In the genomic region with DNA sequence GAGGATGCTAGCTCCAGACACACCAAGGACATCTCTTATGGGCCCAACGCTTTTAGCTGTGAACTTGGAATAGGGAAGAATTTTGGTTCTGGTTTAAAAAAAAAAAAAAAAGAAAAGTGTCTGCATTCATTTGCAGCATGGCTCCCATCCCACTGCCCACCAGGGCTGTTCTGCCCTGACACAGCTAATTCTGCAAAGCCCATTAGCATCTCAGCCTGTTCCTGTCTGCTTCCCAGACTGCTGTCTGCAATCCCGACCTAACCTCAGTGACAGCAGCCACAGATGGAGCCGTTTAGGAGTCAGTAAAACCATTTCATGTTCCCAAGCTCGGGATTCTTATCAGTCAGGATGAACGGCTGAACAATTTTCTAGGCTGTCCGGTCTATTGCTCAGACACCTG, we compare ENCODE assay signal across 21 mouse cellular contexts.
DNase-seq lines count a peak whose midpoint lies in the region; ATAC-seq and TF ChIP-seq lines count a peak whose summit lies in the region.
"Had no signal": no experiment of that assay in that cellular context is flagged by ENCODE, and none has a peak within 500 bp of the region (broad histone marks: within the 10 kb centered on the region; RNA-seq: fewer than 3 reads in every experiment).

No protein-coding gene starts in this region.

- H3K4me1 ChIP-seq in forebrain, postnatal 0 days (ENCODE audit: insufficient read depth), result no peaks in the 10 kb centered on the region
- H3K4me1 ChIP-seq in forebrain, embryonic 11.5 days (replicated peaks; ENCODE audit: control insufficient read depth, insufficient read depth, low read length), result no peaks in the 10 kb centered on the region
- no peaks in the 10 kb centered on the region for H3K4me1 ChIP-seq in midbrain, postnatal 0 days (ENCODE audit: insufficient read depth, low read length)
- H3K4me1 ChIP-seq in midbrain, embryonic 13.5 days (replicated peaks), result no peaks in the 10 kb centered on the region
- H3K4me1 ChIP-seq: embryonic facial prominence, embryonic 15.5 days; forebrain, embryonic 12.5 days; heart, embryonic 15.5 days; hindbrain, embryonic 13.5 days had no signal

- no peak overlapping the region for H3K4me2 ChIP-seq in forebrain, postnatal 0 days (ENCODE audit: low read depth)
- no peak overlapping the region for H3K4me2 ChIP-seq in forebrain, embryonic 11.5 days (ENCODE audit: low read depth, low read length, severe bottlenecking)
- no peak overlapping the region for H3K4me2 ChIP-seq in midbrain, postnatal 0 days (ENCODE audit: low read depth, low read length, poor library complexity, severe bottlenecking)
- H3K4me2 ChIP-seq in midbrain, embryonic 13.5 days (replicated peaks), result no peak overlapping the region
- H3K4me2 ChIP-seq: embryonic facial prominence, embryonic 15.5 days; forebrain, embryonic 12.5 days; heart, embryonic 11.5 days; heart, embryonic 15.5 days; hindbrain, embryonic 13.5 days had no signal

- no peak for TF ChIP-seq CTCF in forebrain, postnatal 0 days (IDR thresholded peaks at IDR 0.05; ENCODE audit: low read depth)
- TF ChIP-seq CTCF in midbrain, postnatal 0 days (IDR thresholded peaks at IDR 0.05), result no peak
- no peak for TF ChIP-seq CTCF in brain, embryonic 14.5 days (IDR thresholded peaks at IDR 0.05; ENCODE audit: borderline replicate concordance, extremely low read depth, insufficient read depth, insufficient read length)

- H3K4me3 ChIP-seq in forebrain, postnatal 0 days (ENCODE audit: low read depth, low read length), result no peak overlapping the region
- H3K4me3 ChIP-seq in forebrain, embryonic 11.5 days (ENCODE audit: low read depth, low read length), result no peak overlapping the region
- no peak overlapping the region for H3K4me3 ChIP-seq in midbrain, postnatal 0 days (ENCODE audit: low read depth, low read length)
- H3K4me3 ChIP-seq in midbrain, embryonic 13.5 days (replicated peaks), result no peak overlapping the region
- H3K4me3 ChIP-seq: embryonic facial prominence, embryonic 15.5 days; erythroblast, embryonic 14.5 days; forebrain, embryonic 12.5 days; heart, embryonic 15.5 days; hindbrain, embryonic 13.5 days had no signal

- 57% methylated on average over 6 of the region's 6 CpGs for WGBS in forebrain, postnatal 0 days
- WGBS in forebrain, embryonic 11.5 days, result 85% methylated on average over 6 of the region's 6 CpGs
- WGBS in midbrain, postnatal 0 days, result 67% methylated on average over 6 of the region's 6 CpGs
- WGBS in midbrain, embryonic 13.5 days, result 77% methylated on average over 6 of the region's 6 CpGs

- no peak overlapping the region for H3K9ac ChIP-seq in forebrain, postnatal 0 days
- no peak overlapping the region for H3K9ac ChIP-seq in forebrain, embryonic 11.5 days (ENCODE audit: low read length)
- H3K9ac ChIP-seq in midbrain, postnatal 0 days (replicated peaks; ENCODE audit: low read length, poor library complexity, severe bottlenecking), result no peak overlapping the region
- no peak overlapping the region for H3K9ac ChIP-seq in midbrain, embryonic 13.5 days (replicated peaks)
- H3K9ac ChIP-seq: embryonic facial prominence, embryonic 15.5 days; forebrain, embryonic 12.5 days; heart, embryonic 15.5 days; hindbrain, embryonic 13.5 days had no signal

- no peak for TF ChIP-seq POLR2A in brain, embryonic 14.5 days (IDR thresholded peaks at IDR 0.05; ENCODE audit: borderline replicate concordance, extremely low read depth, insufficient read depth, insufficient read length, poor library complexity, severe bottlenecking)

- DNase-seq in forebrain, postnatal 0 days, result peak; percentile 35
- DNase-seq in forebrain, embryonic 11.5 days (ENCODE audit: low spot score), result no peak
- DNase-seq in midbrain, postnatal 0 days (ENCODE audit: low spot score), result peak; percentile 15
- peak; percentile 49 for DNase-seq in brain, adult 2 months (ENCODE audit: low read depth, low spot score)
- DNase-seq in brain, embryonic 14.5 days (ENCODE audit: low read depth), result peak; percentile 24
- DNase-seq: adrenal gland, adult 2 months; adrenal gland, postnatal 25 days; cerebellum, adult 11 months; cerebellum, adult 9-11 months; embryo, embryonic 11 days; gastrocnemius, postnatal 10 days; heart, adult 18-20 months; heart, postnatal 14 days had no signal

- ATAC-seq in forebrain, postnatal 0 days, result peak; percentile 74
- ATAC-seq in forebrain, embryonic 11.5 days (replicated peaks; ENCODE audit: low FRiP score), result no peak
- no peak for ATAC-seq in midbrain, postnatal 0 days (ENCODE audit: low FRiP score)
- ATAC-seq in midbrain, embryonic 13.5 days, result no peak
- ATAC-seq: intestine, embryonic 16.5 days had no signal

- no peaks in the 10 kb centered on the region for H3K27me3 ChIP-seq in forebrain, postnatal 0 days (ENCODE audit: insufficient read depth, low read length)
- no peaks in the 10 kb centered on the region for H3K27me3 ChIP-seq in forebrain, embryonic 11.5 days (ENCODE audit: control insufficient read depth, insufficient read depth, low read length)
- no peaks in the 10 kb centered on the region for H3K27me3 ChIP-seq in midbrain, postnatal 0 days (ENCODE audit: insufficient read depth, low read length)
- H3K27me3 ChIP-seq in midbrain, embryonic 13.5 days, result no peaks in the 10 kb centered on the region
- H3K27me3 ChIP-seq: embryonic facial prominence, embryonic 15.5 days; forebrain, embryonic 12.5 days; heart, embryonic 15.5 days; hindbrain, embryonic 13.5 days had no signal

- no peak overlapping the region for H3K27ac ChIP-seq in forebrain, postnatal 0 days (ENCODE audit: low read depth, low read length)
- no peak overlapping the region for H3K27ac ChIP-seq in forebrain, embryonic 11.5 days (ENCODE audit: low read depth, low read length)
- H3K27ac ChIP-seq in midbrain, postnatal 0 days (ENCODE audit: low read depth, low read length), result no peak overlapping the region
- no peak overlapping the region for H3K27ac ChIP-seq in midbrain, embryonic 13.5 days
- H3K27ac ChIP-seq: embryonic facial prominence, embryonic 15.5 days; forebrain, embryonic 12.5 days; heart, embryonic 15.5 days; hindbrain, embryonic 13.5 days had no signal

- H3K36me3 ChIP-seq in forebrain, postnatal 0 days (ENCODE audit: insufficient read depth), result no peaks in the 10 kb centered on the region
- H3K36me3 ChIP-seq in forebrain, embryonic 11.5 days (ENCODE audit: control insufficient read depth, insufficient read depth, low read length), result no peaks in the 10 kb centered on the region
- no peaks in the 10 kb centered on the region for H3K36me3 ChIP-seq in midbrain, postnatal 0 days (ENCODE audit: insufficient read depth, low read length)
- H3K36me3 ChIP-seq in midbrain, embryonic 13.5 days, result no peaks in the 10 kb centered on the region
- H3K36me3 ChIP-seq: embryonic facial prominence, embryonic 15.5 days; forebrain, embryonic 12.5 days; heart, embryonic 15.5 days; hindbrain, embryonic 13.5 days had no signal

- H3K9me3 ChIP-seq in forebrain, postnatal 0 days (ENCODE audit: low read length), result no peaks in the 10 kb centered on the region
- no peaks in the 10 kb centered on the region for H3K9me3 ChIP-seq in forebrain, embryonic 11.5 days (ENCODE audit: control insufficient read depth, low read length)
- no peaks in the 10 kb centered on the region for H3K9me3 ChIP-seq in midbrain, postnatal 0 days (ENCODE audit: low read length)
- no peaks in the 10 kb centered on the region for H3K9me3 ChIP-seq in midbrain, embryonic 13.5 days
- H3K9me3 ChIP-seq: embryonic facial prominence, embryonic 15.5 days; forebrain, embryonic 12.5 days; heart, embryonic 15.5 days; hindbrain, embryonic 13.5 days had no signal
